Mouse (Mus musculus): ENCODE results near the gene Asb3. TPM values are rescaled to one million over a fixed set of nuclear protein-coding genes. Genes with fewer than 3 reads are reported as not detected.
"Not testable (repeated sequence)": the region's sequence is repeated elsewhere in the genome, so short reads cannot be mapped to it uniquely, and the experiment has no call there.

Gene Asb3
- total RNA-seq, 2 experiments from 2014 or later = 8.5 to 9.2 TPM

DNA sequence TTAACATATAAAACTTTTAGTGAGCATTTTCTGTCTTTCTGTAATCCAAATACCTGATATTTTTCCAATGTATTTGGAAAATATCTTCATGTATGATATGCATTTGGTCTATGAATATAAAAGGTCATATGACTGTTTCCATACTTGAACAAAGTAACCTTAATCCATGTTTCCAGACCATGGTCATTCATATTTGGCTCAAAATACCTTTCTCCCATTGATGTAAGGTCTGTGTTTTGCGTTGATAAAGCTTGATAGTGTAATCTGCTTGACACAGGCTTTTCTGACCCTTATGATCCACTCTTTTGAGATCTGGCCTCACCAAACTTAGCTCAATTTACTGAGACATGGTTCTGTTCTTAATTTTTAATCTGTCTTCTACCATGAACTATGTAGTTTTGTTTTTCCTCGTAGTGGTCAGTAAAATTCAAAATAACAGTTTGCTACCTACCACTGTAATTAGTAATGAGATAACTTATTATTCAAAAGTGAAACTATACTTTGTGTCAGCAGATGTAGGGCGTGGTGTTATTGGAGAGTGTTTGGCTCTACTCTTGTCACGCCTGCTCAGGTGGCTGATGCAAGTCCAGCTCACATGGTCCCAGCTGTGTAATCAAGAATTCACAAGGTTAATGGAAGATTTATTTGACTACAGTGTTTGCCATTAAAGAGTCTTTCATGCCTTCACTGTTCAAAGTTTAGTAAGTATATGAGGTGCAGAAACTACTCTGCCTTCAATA is 116.1 kb downstream of the Asb3 start:
- DNase-seq = peak in 1 of 2 experiments; percentile 18

DNA sequence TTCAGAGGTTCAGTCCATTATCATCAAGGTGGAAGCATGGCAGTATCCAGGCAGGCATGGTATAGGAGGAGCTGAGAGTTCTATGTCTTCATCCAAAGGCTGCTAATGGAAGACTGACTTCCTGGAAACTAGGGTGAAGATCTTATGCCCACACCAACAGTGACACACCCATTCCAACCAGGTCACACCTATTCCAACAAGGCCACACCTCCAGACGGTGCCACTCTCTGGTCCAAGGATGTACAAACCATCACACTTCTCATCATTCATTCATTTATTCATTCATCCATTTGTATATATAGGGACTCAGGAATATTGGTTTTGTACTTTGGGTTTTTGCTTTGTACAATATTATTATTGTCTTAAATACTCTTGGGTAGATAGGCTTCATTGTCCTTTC is 124.5 kb downstream of the Asb3 start:
- not testable (repeated sequence) for DNase-seq

DNA sequence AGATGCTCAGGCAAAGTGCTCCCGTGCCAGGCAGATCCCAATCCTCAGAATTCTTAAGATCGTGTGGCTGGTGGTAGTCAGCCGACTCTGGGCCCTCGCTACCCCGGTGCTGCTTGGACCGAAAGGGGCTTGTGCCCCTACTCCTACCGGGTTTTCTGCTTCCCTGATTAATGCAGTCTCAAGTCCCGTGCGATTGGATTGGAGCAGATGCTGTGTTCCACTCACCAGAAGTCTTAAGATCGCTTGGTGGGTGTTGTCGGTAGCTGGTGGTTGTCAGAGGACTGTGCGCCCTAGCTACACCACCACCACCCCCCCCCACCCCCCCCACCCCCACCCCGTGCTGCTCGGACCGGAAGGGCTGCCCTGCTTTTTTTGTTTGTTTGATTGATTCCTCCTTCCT is 132.2 kb downstream of the Asb3 start:
- not testable (repeated sequence) for DNase-seq

DNA sequence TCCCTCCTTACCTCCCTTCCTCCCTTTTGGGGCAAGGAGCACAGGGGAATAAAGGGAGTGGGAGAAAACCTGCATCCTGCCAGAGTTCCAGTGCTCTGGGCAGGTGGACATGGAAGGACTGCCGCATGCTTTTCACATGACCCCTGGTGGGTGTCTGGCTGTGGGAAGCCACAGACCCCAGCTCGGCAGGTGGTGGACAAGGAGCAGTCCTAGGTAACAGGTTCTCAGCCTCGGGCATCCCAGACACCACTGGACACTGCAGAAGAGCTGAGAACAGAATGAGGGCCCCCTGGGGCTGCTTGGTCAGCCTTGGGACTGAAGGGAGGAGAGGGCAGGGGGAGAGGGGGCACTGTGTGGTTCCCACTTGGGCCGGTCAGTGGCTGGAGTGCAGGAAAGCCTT is 149.7 kb downstream of the Asb3 start:
- DNase-seq = no peak

DNA sequence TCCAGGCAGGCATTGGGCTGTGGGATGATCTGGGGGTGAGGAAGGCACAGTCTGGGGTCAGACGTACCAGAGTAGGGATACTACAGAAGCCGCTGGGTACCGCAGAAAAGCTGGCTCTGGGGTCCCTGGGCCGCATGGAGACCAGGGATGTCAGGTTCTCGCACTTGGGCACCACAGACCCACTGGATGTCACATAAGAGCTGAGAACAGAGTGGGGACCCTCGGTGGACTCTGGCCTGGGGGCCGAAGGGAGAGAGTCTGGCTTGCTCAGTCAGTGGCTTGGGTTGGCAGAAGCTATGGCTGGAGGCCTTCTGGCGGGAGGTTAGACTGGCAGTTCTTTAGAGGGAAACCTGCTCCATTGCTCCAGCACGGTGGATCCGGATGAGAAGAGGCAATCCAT is 204.8 kb downstream of the Asb3 start:
- DNase-seq = no peak

DNA sequence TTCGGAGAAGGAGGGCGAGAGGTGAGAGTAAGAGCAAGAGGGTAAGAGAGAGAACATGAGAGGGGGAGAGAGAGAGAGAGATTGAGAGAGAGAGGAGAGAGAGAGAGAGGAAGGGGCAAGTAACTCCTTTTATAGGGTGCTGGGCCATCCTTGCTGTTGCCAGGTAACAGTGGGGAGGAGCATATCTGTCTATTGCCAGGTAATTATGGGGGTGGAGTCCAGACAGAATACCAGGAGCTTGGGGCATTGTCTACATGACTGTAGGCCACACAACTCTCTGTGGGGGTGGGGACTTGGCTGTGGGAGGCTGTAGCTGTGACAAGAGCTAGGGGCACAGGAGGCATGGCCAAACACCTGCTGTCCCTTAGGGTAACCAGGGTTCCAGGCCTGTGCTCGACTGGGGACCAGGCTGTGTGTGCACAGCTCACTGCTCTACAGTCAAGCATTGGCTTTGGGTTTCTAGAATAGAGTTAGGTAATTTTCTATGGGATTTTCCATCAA is 205.3 kb downstream of the Asb3 start:
- no peak for DNase-seq

DNA sequence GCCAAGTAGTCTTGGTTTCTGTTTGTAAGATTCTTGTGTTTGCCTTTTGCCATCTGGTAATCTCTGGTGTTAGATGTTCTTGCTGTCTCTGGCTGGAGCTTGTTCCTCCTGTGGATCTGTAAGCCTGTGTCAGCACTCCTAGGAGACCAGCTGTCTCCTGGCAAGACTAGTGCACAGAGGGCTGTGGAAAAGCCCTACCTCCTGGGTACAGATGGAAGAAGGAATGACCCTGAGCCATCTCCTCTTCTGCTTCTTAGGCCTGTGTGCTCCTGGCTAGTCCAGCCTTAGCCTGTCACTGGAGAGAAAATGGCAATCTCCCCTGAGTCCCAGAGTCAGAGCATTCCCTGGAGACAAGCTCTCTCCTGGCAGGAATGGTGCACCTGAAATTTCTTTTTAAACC is 214.3 kb downstream of the Asb3 start:
- not testable (repeated sequence) for DNase-seq

DNA sequence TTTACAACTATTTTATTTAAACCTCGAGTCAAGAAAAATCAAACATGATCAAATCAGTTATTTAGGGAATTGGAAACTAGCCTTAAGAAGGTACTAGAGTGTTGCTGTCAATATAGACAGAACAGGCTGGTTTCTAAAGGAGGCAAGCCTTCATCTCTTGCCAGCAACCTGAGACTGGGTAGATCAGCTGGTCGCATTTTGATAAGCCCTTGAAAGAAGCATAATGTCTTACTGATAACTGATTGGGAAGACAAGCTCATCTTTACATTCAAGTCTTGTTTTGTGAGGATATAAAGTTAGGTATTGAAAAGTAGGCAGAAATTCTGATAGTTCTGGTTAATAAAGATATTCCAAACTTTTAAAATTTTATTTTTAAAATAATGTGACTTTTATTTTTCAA is 217.0 kb downstream of the Asb3 start:
- no peak for DNase-seq

DNA sequence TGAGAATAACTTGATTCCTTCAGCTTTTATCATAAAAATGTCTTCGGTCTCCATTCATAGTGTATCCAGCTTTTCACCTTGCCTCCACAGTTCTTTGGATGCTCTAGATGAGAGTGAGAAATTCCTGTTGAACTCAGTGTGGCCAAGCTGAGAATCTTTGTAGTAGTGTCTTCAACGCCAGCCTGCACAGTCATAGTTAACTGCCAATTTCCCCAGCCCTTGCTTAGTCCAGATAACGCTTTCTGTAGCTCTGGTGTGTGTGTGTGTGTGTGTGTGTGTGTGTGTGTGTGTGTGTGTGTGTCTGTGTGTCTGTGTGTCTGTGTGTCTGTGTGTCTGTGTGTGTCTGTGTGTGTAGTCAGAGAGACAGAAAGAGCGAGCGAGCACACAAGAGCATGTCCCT is 220.1 kb downstream of the Asb3 start:
- no peak for DNase-seq

DNA sequence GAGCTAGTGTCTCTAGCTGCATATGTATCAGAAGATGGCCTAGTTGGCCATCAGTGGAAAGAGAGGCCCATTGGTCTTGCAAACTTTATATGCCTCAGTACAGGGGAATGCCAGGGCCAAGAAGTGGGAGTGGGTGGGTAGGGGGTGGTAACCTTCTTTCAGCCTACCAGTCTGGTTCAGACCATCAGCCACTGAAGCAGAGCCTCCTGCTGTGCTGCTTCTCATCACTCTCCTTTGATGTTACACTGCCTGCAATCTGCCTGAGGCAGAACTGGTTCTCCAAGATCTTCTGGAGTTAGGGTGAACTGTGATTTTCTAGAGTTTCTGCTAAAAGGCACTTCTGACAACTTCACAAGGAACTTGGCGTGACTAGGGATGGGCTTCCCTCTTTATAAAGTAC is 241.7 kb downstream of the Asb3 start:
- not testable (repeated sequence) for DNase-seq

DNA sequence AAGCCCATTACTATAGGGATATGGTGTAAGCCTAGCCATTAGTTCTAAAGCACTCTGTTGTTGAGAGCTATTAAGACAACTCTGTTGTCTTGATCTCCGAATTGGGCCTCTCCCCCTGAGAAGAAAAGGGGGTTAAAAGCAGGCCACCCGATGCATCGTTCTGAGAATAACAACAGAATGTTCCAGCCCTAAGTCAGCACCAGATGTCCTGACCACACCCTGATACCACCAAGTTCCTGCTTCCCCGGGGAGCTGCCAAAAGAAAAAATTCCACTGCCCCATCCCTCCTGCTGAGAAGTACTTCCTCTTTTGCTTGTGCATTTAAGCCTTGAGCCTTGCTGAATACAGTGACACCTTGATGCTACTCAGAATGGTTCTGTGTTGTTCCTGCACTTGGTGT is 248.5 kb downstream of the Asb3 start:
- DNase-seq = not testable (repeated sequence)

DNA sequence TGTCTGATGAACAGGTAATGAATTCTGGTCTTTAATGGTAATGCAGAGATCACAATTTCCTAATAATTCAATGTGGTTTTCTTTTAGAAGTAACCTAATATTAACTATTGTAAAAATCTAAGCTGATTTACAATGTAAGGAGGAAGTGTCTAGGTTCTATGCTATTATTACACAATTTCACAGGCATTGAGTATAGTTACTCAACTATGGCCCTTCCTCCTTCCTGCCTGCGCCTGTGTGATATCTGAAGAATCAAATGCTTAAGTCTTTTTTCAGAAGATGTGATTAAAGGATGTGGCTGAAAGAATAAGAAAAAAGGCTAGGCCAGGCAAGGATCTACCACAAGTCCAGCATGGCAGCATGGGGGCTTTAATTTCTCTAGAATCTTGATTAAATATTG is 249.6 kb downstream of the Asb3 start:
- DNase-seq = not testable (repeated sequence)

DNA sequence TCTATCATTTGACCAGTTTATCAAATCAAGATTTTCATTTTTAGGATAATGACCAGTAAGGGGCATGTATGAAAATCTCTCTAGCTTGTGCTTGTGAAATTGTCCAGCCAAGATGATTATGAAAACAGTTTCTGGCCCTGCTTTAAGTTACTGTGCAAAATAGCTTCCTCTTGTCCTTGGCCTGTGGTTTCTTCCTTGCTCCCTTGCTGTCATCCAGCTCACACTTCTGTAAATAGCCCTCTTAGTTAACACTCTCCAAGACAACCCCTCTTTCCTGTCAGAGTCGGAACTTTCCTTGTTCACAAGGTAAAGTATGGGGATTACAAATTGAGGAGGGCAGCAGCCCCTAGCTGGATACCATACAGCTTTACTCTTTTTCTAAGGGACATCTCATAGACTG is 253.2 kb downstream of the Asb3 start:
- DNase-seq = not testable (repeated sequence)

Other genes starting within 250 kb of the Asb3 start
- 10 to 100 TPM; 88.1 to 90.2 TPM for gene Acyp2, start 235.8 kb upstream of the Asb3 start, total RNA-seq (2021)
- 100 to 1,000 TPM; 195 to 202 TPM for gene Psme4, start 113.7 kb upstream of the Asb3 start, total RNA-seq (2021)
- not detected for gene Gpr75, start 58 bp upstream of the Asb3 start, total RNA-seq (2021)
- 10 to 100 TPM; 40.5 to 42.2 TPM for gene Erlec1, start 68.9 kb downstream of the Asb3 start, total RNA-seq (2021)
- 10 to 100 TPM; 23.7 to 30.7 TPM for gene Chac2, start 100.9 kb downstream of the Asb3 start, total RNA-seq (2021)